Comparison of ENCODE assay signal across 9 mouse cellular contexts in the genomic region with DNA sequence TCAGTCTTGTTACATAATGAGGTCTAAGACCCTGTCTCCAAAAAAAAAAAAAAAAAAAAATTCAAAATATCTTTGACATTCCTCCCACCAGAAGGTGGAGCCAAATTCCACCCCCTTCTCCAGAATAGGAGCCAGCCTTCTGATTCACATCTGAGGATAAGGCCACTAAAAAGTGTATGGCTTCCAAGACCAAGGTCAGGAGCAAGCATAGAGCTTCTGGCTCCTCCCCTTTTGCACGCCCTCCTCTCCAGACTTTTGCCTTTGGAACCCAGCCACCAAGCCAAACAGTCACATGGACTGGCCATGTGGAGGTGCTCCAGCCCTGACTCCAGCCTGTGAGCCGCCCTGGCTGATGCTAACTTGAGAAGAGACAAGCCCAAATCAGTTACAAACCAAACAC. TPM values are rescaled to one million over a fixed set of nuclear protein-coding genes. Genes with fewer than 3 reads are reported as not detected.
A peak's percentile ranks its signal among the peaks of the same experiment; 100 is the strongest.
DNase-seq lines count a peak whose midpoint lies in the region; ATAC-seq and TF ChIP-seq lines count a peak whose summit lies in the region.
"Had no signal": no experiment of that assay in that cellular context is flagged by ENCODE, and none has a peak within 500 bp of the region (broad histone marks: within the 10 kb centered on the region; RNA-seq: fewer than 3 reads in every experiment).

No protein-coding gene starts in this region.

- peak; percentile 61 for TF ChIP-seq CTCF in lung, postnatal 0 days (IDR thresholded peaks at IDR 0.05)

- H3K9ac ChIP-seq in lung, postnatal 0 days (replicated peaks; ENCODE audit: low read depth), result no peak overlapping the region
- H3K9ac ChIP-seq: stomach, embryonic 15.5 days had no signal

- H3K36me3 ChIP-seq in lung, postnatal 0 days (ENCODE audit: insufficient read depth, low read length), result no peaks in the 10 kb centered on the region
- H3K36me3 ChIP-seq: stomach, embryonic 15.5 days had no signal

- intact Hi-C loops in heart, postnatal 10 days (cut with DNase I), result loop anchor here (2.0 kb wide), 1 partner anchor 65 kb away; no protein-coding TSS in a partner anchor

- peak; percentile 37; the same call in 1 of the 2 replicates for TF ChIP-seq EP300 in lung, postnatal 0 days (IDR thresholded peaks at IDR 0.05)

- ATAC-seq in CD4-positive, CD25-positive, alpha-beta regulatory T cell, adult 4 months, result no peak
- ATAC-seq in lung, postnatal 0 days, result peak; percentile 57
- no peak for ATAC-seq in cerebellum, adult (ENCODE audit: insufficient number of reproducible peaks, low FRiP score, low TSS enrichment)

- no peak overlapping the region for H3K27ac ChIP-seq in lung, postnatal 0 days (ENCODE audit: low read length)
- H3K27ac ChIP-seq: stomach, embryonic 15.5 days had no signal

- 37% methylated on average over 2 of the region's 2 CpGs for WGBS in lung, postnatal 0 days

- no peaks in the 10 kb centered on the region for H3K27me3 ChIP-seq in lung, postnatal 0 days (replicated peaks; ENCODE audit: insufficient read depth, low read length)
- H3K27me3 ChIP-seq: stomach, embryonic 15.5 days had no signal

- H3K9me3 ChIP-seq in lung, postnatal 0 days (ENCODE audit: low read length), result no peaks in the 10 kb centered on the region
- H3K9me3 ChIP-seq: stomach, embryonic 15.5 days had no signal

- H3K4me3 ChIP-seq in lung, postnatal 0 days (ENCODE audit: low read depth, low read length), result no peak overlapping the region
- H3K4me3 ChIP-seq: stomach, embryonic 15.5 days had no signal

- peak; percentile 5 for DNase-seq in CD4-positive, CD25-positive, alpha-beta regulatory T cell, adult 2 months (ENCODE audit: low read depth, low spot score)
- peak; percentile 56 for DNase-seq in Muller cell, postnatal 12 days (ENCODE audit: inconsistent ontology term)
- peak; percentile 55 to 59 for DNase-seq in heart, postnatal 10 days
- DNase-seq in lung, postnatal 0 days (ENCODE audit: low spot score), result peak; percentile 66
- DNase-seq in right cerebral cortex, postnatal 25 days, result no peak
- DNase-seq in spleen, adult 18-20 months, result no peak

- H3K4me1 ChIP-seq in lung, postnatal 0 days (ENCODE audit: insufficient read depth, low read depth, low read length), result no peaks in the 10 kb centered on the region

- H3K4me2 ChIP-seq in lung, postnatal 0 days (replicated peaks; ENCODE audit: low read depth, low read length), result no peak overlapping the region
- H3K4me2 ChIP-seq: stomach, embryonic 15.5 days had no signal

RNA-seq across cellular contexts. Expression of a gene that starts 35.3 kb away (rescaled TPM):
- polyA plus RNA-seq in CD4-positive, CD25-positive, alpha-beta regulatory T cell, adult 4 months (2017; shearing (Covaris generic)), result 1 to 10 TPM; 3.0 to 3.6 TPM
- 10 to 100 TPM; 27.9 to 32.8 TPM for total RNA-seq in heart, postnatal 10 days (2021)
- polyA plus RNA-seq in lung, postnatal 0 days (2015; fragmentation: Nextera tagmentation; extraction: Ambion mirVana), result 28.6 and 38.5 TPM in 2 replicates

Comparison
In these comparisons a context has a peak if more than half of its experiments do, and no peak if none do; other contexts are left out.
1. DNase-seq: peak in CD4-positive, CD25-positive, alpha-beta regulatory T cell, adult 2 months (single experiment), Muller cell, postnatal 12 days (single experiment), heart, postnatal 10 days (2 of 2) and lung, postnatal 0 days (single experiment); none in right cerebral cortex, postnatal 25 days (single experiment) and spleen, adult 18-20 months (0 of 2).